Mouse (Mus musculus) bone marrow macrophage, adult 2 months (primary cell): ENCODE data around the gene Tm4sf4. TPM values are rescaled to one million over a fixed set of nuclear protein-coding genes. Genes with fewer than 3 reads are reported as not detected.

Source experiments
- H3K27ac ChIP-seq: 2 replicates; pipeline ENCODE4 v1.5.1; 2012; ENCODE audit warnings: low read depth, low read length; ENCODE audit not compliant: insufficient read depth
- H3K4me1 ChIP-seq: 2 replicates; pipeline ENCODE4 v1.6.1; 2012; ENCODE audit warnings: low read length; ENCODE audit not compliant: control insufficient read depth, insufficient read depth
- H3K4me3 ChIP-seq: 2 replicates; pipeline ENCODE4 v1.5.1; 2012; ENCODE audit warnings: mild to moderate bottlenecking, low read length, moderate library complexity; ENCODE audit not compliant: insufficient read depth
- CTCF ChIP-seq: IDR thresholded peaks from 2 replicates; pipeline ENCODE4 v1.5.1; 2012; ENCODE audit warnings: low read depth, mild to moderate bottlenecking, low read length, moderate library complexity
- POLR2A ChIP-seq: IDR thresholded peaks from 2 replicates; pipeline ENCODE4 v1.6.1; 2012; ENCODE audit warnings: mild to moderate bottlenecking, low read depth, low read length, borderline replicate concordance
- polyA plus RNA-seq: library from polyadenylated mRNA; stranded (reverse); fragments of >200 nt; gene quantifications from 2 replicates; pipeline ENCODE4 v1.2.4, GENCODE M21; 2012; ENCODE audit not compliant: missing spikeins, insufficient read depth, insufficient read length

The Tm4sf4 gene
- polyA plus RNA-seq, 1 experiment: not detected

- no peak for TF ChIP-seq CTCF
- no peak overlapping the region for H3K27ac ChIP-seq
- H3K4me3 ChIP-seq: no peak overlapping the region
- peaks cover 6% of the 10 kb centered on the region; the same call in 1 of the 2 replicates for H3K4me1 ChIP-seq
Measured at GRCm38 (mm10) chr3:57470981-57471601, 46.0 kb downstream of the Tm4sf4 start.

DNA sequence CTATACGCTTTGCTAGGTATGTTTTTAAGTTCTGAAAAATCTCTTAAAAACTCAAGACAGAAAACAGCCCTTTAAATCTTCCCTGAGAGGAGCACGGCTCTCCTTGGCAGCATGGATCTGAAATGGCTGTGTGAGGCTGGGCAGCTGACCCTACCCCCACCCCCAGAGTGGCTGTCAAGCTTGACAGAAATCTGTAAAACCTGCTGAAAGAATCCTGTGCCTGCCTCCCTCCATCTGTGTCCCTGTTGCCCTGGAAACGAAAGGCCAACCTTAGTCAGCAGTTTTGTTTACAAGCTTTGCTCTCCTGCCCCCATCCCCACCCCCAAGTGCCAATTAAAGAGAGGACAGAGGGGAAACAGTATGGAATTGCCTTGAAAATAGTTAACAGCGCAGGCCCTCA, 47.3 kb downstream of the Tm4sf4 start:
- H3K4me1 ChIP-seq: peaks cover 6% of the 10 kb centered on the region; the same call in 1 of the 2 replicates
- no peak overlapping the region for H3K4me3 ChIP-seq
- no peak overlapping the region for H3K27ac ChIP-seq
- TF ChIP-seq POLR2A: no peak
- no peak for TF ChIP-seq CTCF

DNA sequence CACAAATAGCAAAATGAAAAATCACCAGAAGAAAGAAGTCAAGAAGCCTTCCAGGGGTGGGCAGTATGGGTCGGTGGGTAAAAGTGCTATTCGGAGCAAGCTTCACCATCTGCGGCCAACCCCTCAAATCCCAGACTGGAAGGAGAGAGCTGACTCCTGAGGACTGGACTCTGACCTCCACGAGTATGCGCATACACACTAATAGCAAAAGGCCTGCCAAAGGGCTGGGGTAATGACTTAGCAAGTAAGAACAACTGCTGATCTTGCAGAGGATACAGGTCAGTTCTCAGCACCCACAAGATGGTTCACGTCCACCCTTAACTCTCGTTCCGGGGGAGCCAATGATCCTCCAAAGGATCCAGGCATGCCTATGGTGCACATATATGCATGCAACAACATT, 49.3 kb downstream of the Tm4sf4 start:
- Histone ChIP-seq H3K4me3 (no peak overlapping the region), H3K27ac (no peak overlapping the region), H3K4me1 (peaks cover 6% of the 10 kb centered on the region; the same call in 1 of the 2 replicates)
- no peak for TF ChIP-seq POLR2A
- no peak for TF ChIP-seq CTCF

GRCm38 (mm10) chr3:57480640-57481039, 55.5 kb downstream of the Tm4sf4 start:
- Histone ChIP-seq H3K4me1 (no peaks in the 10 kb centered on the region), H3K4me3 (no peak overlapping the region), H3K27ac (no peak overlapping the region)
- TF ChIP-seq POLR2A (no peak), CTCF (no peak)

- H3K27ac ChIP-seq: no peak overlapping the region
- H3K4me3 ChIP-seq: no peak overlapping the region
- no peak for TF ChIP-seq CTCF
- no peak for TF ChIP-seq POLR2A
- no peaks in the 10 kb centered on the region for H3K4me1 ChIP-seq
Measured at GRCm38 (mm10) chr3:57481981-57482380, 56.9 kb downstream of the Tm4sf4 start.

GRCm38 (mm10) chr3:57486068-57486467, 61.0 kb downstream of the Tm4sf4 start:
- TF ChIP-seq POLR2A: no peak
- no peak for TF ChIP-seq CTCF
- H3K4me1 ChIP-seq: no peaks in the 10 kb centered on the region
- no peak overlapping the region for H3K4me3 ChIP-seq
- H3K27ac ChIP-seq: no peak overlapping the region

DNA sequence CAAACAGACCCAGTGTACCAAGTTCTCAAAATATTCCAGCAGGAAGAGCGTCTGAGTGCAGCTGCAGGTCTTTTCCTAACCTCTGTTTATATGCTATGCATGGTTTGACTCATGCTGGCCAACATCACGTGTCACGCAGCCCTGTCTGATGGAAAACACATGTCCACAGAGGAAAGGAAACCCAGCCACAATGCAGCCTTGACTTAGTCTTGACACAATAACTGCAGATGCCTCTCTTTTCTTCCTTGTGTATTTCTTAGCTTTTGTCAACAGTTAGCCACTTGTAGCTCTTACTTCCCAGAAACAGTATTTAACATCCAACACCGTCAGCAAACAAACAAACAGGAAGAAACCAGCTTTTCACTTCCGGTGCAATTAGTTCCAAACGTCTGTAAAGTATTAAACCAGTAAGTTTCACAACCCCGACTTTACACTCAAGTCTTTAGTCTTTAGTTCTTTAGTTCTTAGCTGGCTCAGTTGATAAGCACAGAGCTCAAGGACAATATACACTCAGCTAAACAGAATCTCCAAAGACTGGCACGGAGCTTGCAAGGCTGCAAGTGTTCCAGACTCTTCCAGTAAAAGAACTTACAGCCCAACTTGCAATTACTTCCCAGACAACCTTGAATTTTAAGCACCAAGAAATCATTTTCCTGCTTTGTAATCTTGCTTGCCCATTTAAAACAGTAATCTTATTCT, 62.5 kb downstream of the Tm4sf4 start:
- no peaks in the 10 kb centered on the region for H3K4me1 ChIP-seq
- no peak overlapping the region for H3K4me3 ChIP-seq
- TF ChIP-seq POLR2A (no peak), CTCF (no peak)
- no peak overlapping the region for H3K27ac ChIP-seq

Other genes starting within 250 kb of the Tm4sf4 start
- gene Tm4sf1, start 123.3 kb upstream of the Tm4sf4 start, polyA plus RNA-seq: 1.1 and 2.0 TPM in 2 replicates
- gene Wwtr1, start 150.6 kb downstream of the Tm4sf4 start, polyA plus RNA-seq: 0.16 and 0.17 TPM in 2 replicates
- gene Commd2, start 226.4 kb downstream of the Tm4sf4 start, polyA plus RNA-seq: 34.5 and 38.6 TPM in 2 replicates